Mouse (Mus musculus): Measurements from ENCODE around the gene Actn4. TPM values are rescaled to one million over a fixed set of nuclear protein-coding genes. Genes with fewer than 3 reads are reported as not detected.

The Actn4 gene
- polyA plus RNA-seq, 1 experiment from 2014 or later = 402 TPM

GRCm38 (mm10) chr7:28945416-28946270, 16.5 kb downstream of the Actn4 start:
- Histone ChIP-seq H3K4me2 (ENCODE audit: low read depth, low read length) (peak overlapping the region; percentile 13; the same call in 1 of the 2 replicates), H3K27ac (ENCODE audit: low read length) (peak overlapping the region; percentile 85), H3K36me3 (ENCODE audit: control insufficient read depth, insufficient read depth, low read length) (peaks cover 3% of the 10 kb centered on the region; the same call in 1 of the 2 replicates), H3K27me3 (replicated peaks; ENCODE audit: control insufficient read depth, insufficient read depth, low read length) (no peaks in the 10 kb centered on the region), H3K4me1 (ENCODE audit: control insufficient read depth, insufficient read depth, low read length) (peaks cover 88% of the 10 kb centered on the region), H3K9ac (ENCODE audit: low read depth, low read length) (peak overlapping the region; percentile 44; the same call in 1 of the 2 replicates), H3K4me3 (ENCODE audit: low read length) (no peak overlapping the region), H3K9me3 (ENCODE audit: control insufficient read depth, low read length) (no peaks in the 10 kb centered on the region)
- WGBS = 26% methylated on average over 10 of the region's 10 CpGs
- peak; percentile 68 for ATAC-seq

GRCm38 (mm10) chr7:28944756-28945415, 17.3 kb downstream of the Actn4 start:
- WGBS = 44% methylated on average over 6 of the region's 6 CpGs
- Histone ChIP-seq H3K4me3 (ENCODE audit: low read length) (no peak overlapping the region), H3K27ac (ENCODE audit: low read length) (peak overlapping the region; percentile 85), H3K27me3 (replicated peaks; ENCODE audit: control insufficient read depth, insufficient read depth, low read length) (no peaks in the 10 kb centered on the region), H3K9me3 (ENCODE audit: control insufficient read depth, low read length) (no peaks in the 10 kb centered on the region), H3K36me3 (ENCODE audit: control insufficient read depth, insufficient read depth, low read length) (peaks cover 3% of the 10 kb centered on the region; the same call in 1 of the 2 replicates), H3K4me1 (ENCODE audit: control insufficient read depth, insufficient read depth, low read length) (peaks cover 91% of the 10 kb centered on the region), H3K4me2 (ENCODE audit: low read depth, low read length) (peak overlapping the region; percentile 13; the same call in 1 of the 2 replicates), H3K9ac (ENCODE audit: low read depth, low read length) (peak overlapping the region; percentile 44; the same call in 1 of the 2 replicates)
- ATAC-seq = no peak

- no peaks in the 10 kb centered on the region for H3K27me3 ChIP-seq (replicated peaks; ENCODE audit: control insufficient read depth, insufficient read depth, low read length)
- H3K4me1 ChIP-seq (ENCODE audit: control insufficient read depth, insufficient read depth, low read length) = peaks cover 91% of the 10 kb centered on the region
- H3K36me3 ChIP-seq (ENCODE audit: control insufficient read depth, insufficient read depth, low read length) = peaks cover under 1% of the 10 kb centered on the region; the same call in 1 of the 2 replicates
- peak overlapping the region; percentile 85 for H3K27ac ChIP-seq (ENCODE audit: low read length)
- no peak overlapping the region for H3K4me3 ChIP-seq (ENCODE audit: low read length)
- 36% methylated on average over 5 of the region's 5 CpGs for WGBS
- H3K9ac ChIP-seq (ENCODE audit: low read depth, low read length) = no peak overlapping the region
- no peaks in the 10 kb centered on the region for H3K9me3 ChIP-seq (ENCODE audit: control insufficient read depth, low read length)
- H3K4me2 ChIP-seq (ENCODE audit: low read depth, low read length) = no peak overlapping the region
- ATAC-seq = no peak
These were observed 18.5 kb downstream of the Actn4 start for GRCm38 (mm10) chr7:28943451-28944180.

- peak overlapping the region; percentile 49 for H3K9ac ChIP-seq (ENCODE audit: low read depth, low read length)
- H3K4me2 ChIP-seq (ENCODE audit: low read depth, low read length) = peak overlapping the region; percentile 7; the same call in 1 of the 2 replicates
- peak; percentile 27; the same call in 1 of the 2 replicates for ATAC-seq
- H3K9me3 ChIP-seq (ENCODE audit: control insufficient read depth, low read length) = no peaks in the 10 kb centered on the region
- H3K27ac ChIP-seq (ENCODE audit: low read length) = peak overlapping the region; percentile 78
- H3K4me3 ChIP-seq (ENCODE audit: low read length) = no peak overlapping the region
- WGBS = 46% methylated on average over 4 of the region's 4 CpGs
- no peaks in the 10 kb centered on the region for H3K27me3 ChIP-seq (replicated peaks; ENCODE audit: control insufficient read depth, insufficient read depth, low read length)
- peaks cover 2% of the 10 kb centered on the region; the same call in 1 of the 2 replicates for H3K36me3 ChIP-seq (ENCODE audit: control insufficient read depth, insufficient read depth, low read length)
- peaks cover 89% of the 10 kb centered on the region for H3K4me1 ChIP-seq (ENCODE audit: control insufficient read depth, insufficient read depth, low read length)
These were observed 20.6 kb downstream of the Actn4 start for GRCm38 (mm10) chr7:28941542-28941941.

- H3K4me2 ChIP-seq (ENCODE audit: low read depth, low read length) = no peak overlapping the region
- H3K27ac ChIP-seq (ENCODE audit: low read length) = peak overlapping the region; percentile 78
- H3K9ac ChIP-seq (ENCODE audit: low read depth, low read length) = peak overlapping the region; percentile 49
- WGBS = 62% methylated on average over 4 of the region's 4 CpGs
- H3K4me1 ChIP-seq (ENCODE audit: control insufficient read depth, insufficient read depth, low read length) = peaks cover 88% of the 10 kb centered on the region
- H3K27me3 ChIP-seq (replicated peaks; ENCODE audit: control insufficient read depth, insufficient read depth, low read length) = no peaks in the 10 kb centered on the region
- H3K36me3 ChIP-seq (ENCODE audit: control insufficient read depth, insufficient read depth, low read length) = peaks cover 2% of the 10 kb centered on the region; the same call in 1 of the 2 replicates
- no peaks in the 10 kb centered on the region for H3K9me3 ChIP-seq (ENCODE audit: control insufficient read depth, low read length)
- no peak for ATAC-seq
- no peak overlapping the region for H3K4me3 ChIP-seq (ENCODE audit: low read length)
These were observed 21.0 kb downstream of the Actn4 start for GRCm38 (mm10) chr7:28941129-28941528.

GRCm38 (mm10) chr7:28939418-28940183, 22.5 kb downstream of the Actn4 start:
- H3K9ac ChIP-seq (ENCODE audit: low read depth, low read length) = no peak overlapping the region
- peaks cover 78% of the 10 kb centered on the region for H3K4me1 ChIP-seq (ENCODE audit: control insufficient read depth, insufficient read depth, low read length)

GRCm38 (mm10) chr7:28938654-28939053, 23.5 kb downstream of the Actn4 start:
- ATAC-seq = no peak
- Histone ChIP-seq H3K4me3 (ENCODE audit: low read length) (no peak overlapping the region), H3K9ac (ENCODE audit: low read depth, low read length) (no peak overlapping the region), H3K27me3 (replicated peaks; ENCODE audit: control insufficient read depth, insufficient read depth, low read length) (no peaks in the 10 kb centered on the region), H3K9me3 (ENCODE audit: control insufficient read depth, low read length) (no peaks in the 10 kb centered on the region), H3K4me2 (ENCODE audit: low read depth, low read length) (no peak overlapping the region), H3K4me1 (ENCODE audit: control insufficient read depth, insufficient read depth, low read length) (peaks cover 81% of the 10 kb centered on the region), H3K27ac (ENCODE audit: low read length) (peak overlapping the region; percentile 49), H3K36me3 (ENCODE audit: control insufficient read depth, insufficient read depth, low read length) (peaks cover 2% of the 10 kb centered on the region; the same call in 1 of the 2 replicates)
- WGBS = 80% methylated on average over 4 of the region's 4 CpGs

More at GRCm38 (mm10) chr7:28939418-28940183, 22.5 kb downstream of the Actn4 start:
- Histone ChIP-seq H3K27me3 (replicated peaks; ENCODE audit: control insufficient read depth, insufficient read depth, low read length) (no peaks in the 10 kb centered on the region), H3K9me3 (ENCODE audit: control insufficient read depth, low read length) (no peaks in the 10 kb centered on the region), H3K4me3 (ENCODE audit: low read length) (no peak overlapping the region), H3K36me3 (ENCODE audit: control insufficient read depth, insufficient read depth, low read length) (peaks cover 2% of the 10 kb centered on the region; the same call in 1 of the 2 replicates), H3K4me2 (ENCODE audit: low read depth, low read length) (no peak overlapping the region), H3K27ac (ENCODE audit: low read length) (peak overlapping the region; percentile 71)
- 74% methylated on average over 7 of the region's 7 CpGs for WGBS
- peak; percentile 23; the same call in 1 of the 2 replicates for ATAC-seq

GRCm38 (mm10) chr7:28936787-28937186, 25.4 kb downstream of the Actn4 start:
- WGBS = 50% methylated on average over 4 of the region's 4 CpGs
- Histone ChIP-seq H3K4me1 (ENCODE audit: control insufficient read depth, insufficient read depth, low read length) (peaks cover 74% of the 10 kb centered on the region), H3K4me2 (ENCODE audit: low read depth, low read length) (no peak overlapping the region), H3K27ac (ENCODE audit: low read length) (peak overlapping the region; percentile 49; the same call in 1 of the 2 replicates), H3K27me3 (replicated peaks; ENCODE audit: control insufficient read depth, insufficient read depth, low read length) (no peaks in the 10 kb centered on the region), H3K4me3 (ENCODE audit: low read length) (no peak overlapping the region), H3K9me3 (ENCODE audit: control insufficient read depth, low read length) (no peaks in the 10 kb centered on the region), H3K36me3 (ENCODE audit: control insufficient read depth, insufficient read depth, low read length) (peaks cover 2% of the 10 kb centered on the region; the same call in 1 of the 2 replicates), H3K9ac (ENCODE audit: low read depth, low read length) (0 out of 2 replicates have a peak overlapping the region, but pooled peaks have one; percentile 12)
- ATAC-seq = no peak
